Mouse (Mus musculus): Measurements from ENCODE around the gene Cbll1.
"Not testable (repeated sequence)": the region's sequence is repeated elsewhere in the genome, so short reads cannot be mapped to it uniquely, and the experiment has no call there.

GRCm38 (mm10) chr12:31478182-31478581, 21.2 kb downstream of the Cbll1 start:
- not testable (repeated sequence) for TF ChIP-seq CTCF, EP300 (IDR thresholded peaks at IDR 0.05)
